Mouse (Mus musculus): ENCODE data around the gene Nsmce4a.
"Not testable (repeated sequence)": the region's sequence is repeated elsewhere in the genome, so short reads cannot be mapped to it uniquely, and the experiment has no call there.

Gene Nsmce4a

DNA sequence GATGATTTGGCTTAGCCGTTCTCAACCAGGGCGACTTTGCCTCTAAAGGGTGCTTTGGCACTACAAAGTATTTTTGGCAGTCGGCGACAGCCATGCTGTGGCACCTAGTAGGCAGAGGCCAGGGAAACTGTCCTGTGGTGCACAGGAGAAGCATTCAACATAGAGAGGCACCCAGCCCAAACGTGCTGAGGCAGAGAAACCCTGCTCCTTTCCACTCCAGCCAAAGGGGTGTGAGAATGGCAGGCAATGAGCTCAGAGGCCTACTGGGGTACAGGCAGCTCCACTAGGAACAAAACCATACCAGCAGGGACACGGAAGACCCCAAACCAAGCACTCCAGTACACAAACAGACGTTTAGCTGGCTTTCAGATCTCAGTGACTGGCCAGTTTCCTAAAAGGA lies 32.7 kb downstream of the Nsmce4a start:
- DNase-seq (ENCODE audit: extremely low read depth, low read depth, low spot score), result no peak

- DNase-seq (ENCODE audit: extremely low read depth, low read depth, low spot score), result no peak
These were observed 35.9 kb downstream of the Nsmce4a start for GRCm38 (mm10) chr7:130537068-130537467.

DNA sequence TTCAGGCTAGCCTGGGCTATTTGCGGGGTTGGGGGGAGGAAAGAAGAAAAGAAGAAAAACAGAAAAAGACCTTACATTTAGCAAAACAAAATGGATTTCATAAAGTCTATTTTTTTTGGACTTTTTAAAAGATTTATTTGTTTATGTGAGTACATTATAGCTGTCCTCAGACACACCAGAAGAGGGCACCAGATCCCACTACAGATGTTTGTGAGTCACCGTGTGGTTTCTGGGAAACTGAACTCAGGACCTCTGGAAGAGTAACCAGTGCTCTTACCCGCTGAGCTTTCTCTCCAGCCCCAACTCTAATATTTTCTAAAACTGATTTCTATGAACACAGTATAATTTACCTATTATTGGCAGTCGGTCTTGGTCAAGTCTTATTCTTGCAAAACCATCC lies 37.7 kb downstream of the Nsmce4a start:
- no peak for DNase-seq (ENCODE audit: extremely low read depth, low read depth, low spot score)

DNA sequence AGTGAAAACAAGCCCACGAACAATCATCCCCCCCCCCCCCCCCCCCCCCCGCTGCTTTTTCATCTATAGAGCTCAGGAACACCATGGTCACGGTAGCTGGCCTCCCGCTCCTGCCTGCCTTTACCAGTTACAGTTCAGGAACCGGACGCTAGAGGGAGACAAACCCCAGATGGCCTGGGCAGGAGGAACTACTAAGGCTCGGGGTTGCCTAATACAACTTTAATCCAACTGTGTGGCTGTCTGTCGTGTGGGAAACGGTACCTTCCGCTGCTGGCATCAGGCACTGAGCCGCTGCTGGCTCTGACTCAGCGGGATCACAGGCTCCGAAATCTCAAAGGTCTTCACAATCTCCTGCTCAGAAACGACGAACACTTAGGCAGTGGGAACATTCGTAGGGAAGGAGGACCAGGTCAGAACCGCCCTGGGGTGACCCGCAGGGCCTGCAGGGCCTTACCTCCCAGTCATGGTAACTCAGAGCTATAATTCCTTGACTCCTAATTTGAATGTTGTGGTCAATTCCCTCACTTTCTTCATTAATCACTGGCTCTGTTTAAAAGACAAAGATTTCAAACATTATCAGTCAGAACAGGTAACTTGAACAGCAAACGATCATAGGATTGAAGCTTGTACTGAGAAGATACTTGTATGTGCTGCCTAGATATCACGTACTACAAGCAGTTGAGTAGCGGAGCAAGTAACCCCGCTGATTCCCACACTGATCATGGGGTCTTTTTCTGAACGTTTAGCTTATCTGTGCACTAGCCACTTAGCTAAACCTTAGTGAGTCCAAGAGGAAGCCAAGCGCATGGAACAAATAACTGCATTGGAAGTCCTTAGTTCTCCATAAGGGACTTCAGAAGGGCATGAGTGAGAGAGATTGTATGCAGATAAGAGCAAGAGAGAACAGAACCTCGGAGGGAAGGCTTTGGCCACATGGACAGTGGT lies 39.3 kb downstream of the Nsmce4a start:
- DNase-seq (ENCODE audit: extremely low read depth, low read depth, low spot score), result peak; percentile 50

GRCm38 (mm10) chr7:130531138-130531537 lies 41.8 kb downstream of the Nsmce4a start:
- DNase-seq (ENCODE audit: extremely low read depth, low read depth, low spot score), result not testable (repeated sequence)

GRCm38 (mm10) chr7:130527306-130527705 lies 45.6 kb downstream of the Nsmce4a start:
- no peak for DNase-seq (ENCODE audit: extremely low read depth, low read depth, low spot score)

- DNase-seq (ENCODE audit: extremely low read depth, low read depth, low spot score), result no peak
These were observed 49.5 kb downstream of the Nsmce4a start for GRCm38 (mm10) chr7:130523451-130523850.

GRCm38 (mm10) chr7:130520812-130521422 lies 52.0 kb downstream of the Nsmce4a start:
- no peak for DNase-seq (ENCODE audit: extremely low read depth, low read depth, low spot score)

- no peak for DNase-seq (ENCODE audit: extremely low read depth, low read depth, low spot score)
These were observed 52.9 kb downstream of the Nsmce4a start, which contains the start of gene Ate1 for GRCm38 (mm10) chr7:130520049-130520425. Ate1 (minus strand) TSS chr7:130520369.

DNA sequence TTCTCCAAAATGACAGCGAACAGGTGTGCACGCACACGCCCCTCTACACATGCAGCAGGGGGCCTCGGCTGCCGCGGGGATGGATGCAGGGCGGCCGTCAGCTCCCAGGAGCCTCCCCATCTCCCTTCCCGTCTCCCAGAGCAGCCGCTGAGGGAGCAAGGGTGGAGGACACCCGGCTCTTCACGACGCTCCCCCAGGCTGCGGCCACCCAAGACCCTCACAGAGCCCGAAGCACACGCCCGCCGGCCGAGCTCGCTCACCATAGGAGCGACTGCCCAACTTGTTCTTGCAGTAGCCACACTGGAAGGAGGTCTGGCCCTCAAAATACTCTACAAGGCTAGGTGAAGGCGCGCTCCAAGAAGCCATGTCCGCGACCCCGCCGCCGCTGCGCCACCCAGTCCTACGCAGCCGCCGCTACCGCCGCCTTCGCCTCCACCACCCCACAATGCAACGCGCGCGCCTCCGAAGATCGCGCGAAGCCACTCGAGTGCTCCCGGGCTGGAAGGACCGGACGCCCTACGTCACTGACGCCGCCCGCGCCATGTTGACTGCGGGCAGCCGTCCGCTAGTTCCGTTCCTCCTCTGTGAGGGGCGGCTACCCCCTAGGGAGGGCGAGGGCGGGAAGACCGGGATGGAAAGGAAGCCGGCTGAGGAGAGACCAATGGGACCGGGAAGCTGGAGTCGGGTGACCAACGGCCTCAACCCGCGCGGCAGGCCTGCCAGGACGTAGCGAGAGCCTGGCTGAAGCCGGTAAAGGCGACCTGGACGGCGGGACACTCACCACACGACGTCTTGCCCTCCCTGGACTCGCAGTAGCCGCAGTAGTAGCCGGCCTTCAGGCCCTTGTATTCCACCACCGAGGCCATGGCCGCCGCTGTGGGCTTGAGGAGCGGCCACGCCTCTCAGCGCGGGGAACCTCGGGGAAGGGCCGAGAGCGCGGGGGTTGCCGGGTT lies 53.5 kb downstream of the Nsmce4a start:
- peak; percentile 28 for DNase-seq (ENCODE audit: extremely low read depth, low read depth, low spot score)

GRCm38 (mm10) chr7:130518213-130519095 lies 54.5 kb downstream of the Nsmce4a start:
- no peak for DNase-seq (ENCODE audit: extremely low read depth, low read depth, low spot score)

DNA sequence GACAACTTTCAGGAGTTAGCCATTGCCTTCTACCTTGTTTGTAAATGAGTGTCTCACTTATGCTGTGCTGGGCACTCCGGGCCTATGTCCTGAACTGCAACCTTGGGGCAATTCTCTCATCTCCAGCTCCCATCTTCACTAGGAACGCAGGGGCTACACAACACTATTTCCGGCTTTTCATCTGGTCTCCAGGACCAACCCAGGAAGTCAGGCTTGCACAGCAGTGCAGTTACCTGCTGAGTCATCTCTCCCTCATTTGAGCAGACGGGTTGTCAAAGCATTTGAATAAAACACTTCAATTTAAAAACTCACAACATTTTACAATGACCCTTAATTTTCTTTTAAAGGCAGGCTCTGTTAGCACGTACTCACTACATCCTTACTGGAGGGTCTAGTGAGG lies 62.7 kb downstream of the Nsmce4a start:
- DNase-seq (ENCODE audit: extremely low read depth, low read depth, low spot score), result no peak

DNA sequence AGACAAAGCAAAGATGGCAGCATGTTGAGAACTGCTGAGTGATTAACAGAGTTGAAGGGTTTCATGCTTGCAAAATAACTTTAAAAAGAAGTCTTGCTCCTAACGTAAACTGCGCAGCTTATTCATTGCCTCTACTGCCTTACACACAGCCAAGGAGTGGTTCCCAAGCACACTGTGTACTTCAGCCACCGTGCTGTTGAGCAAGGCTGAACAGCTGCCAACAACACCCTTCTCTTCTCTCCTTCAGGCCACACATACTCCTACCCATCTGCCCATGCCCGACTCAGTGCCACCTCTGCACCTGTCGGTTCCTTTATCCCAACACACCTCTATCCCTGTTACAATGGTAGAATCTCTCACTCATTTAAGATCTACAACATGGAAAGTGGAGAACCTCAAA lies 69.9 kb downstream of the Nsmce4a start:
- peak; percentile 92 for DNase-seq (ENCODE audit: extremely low read depth, low read depth, low spot score)

DNA sequence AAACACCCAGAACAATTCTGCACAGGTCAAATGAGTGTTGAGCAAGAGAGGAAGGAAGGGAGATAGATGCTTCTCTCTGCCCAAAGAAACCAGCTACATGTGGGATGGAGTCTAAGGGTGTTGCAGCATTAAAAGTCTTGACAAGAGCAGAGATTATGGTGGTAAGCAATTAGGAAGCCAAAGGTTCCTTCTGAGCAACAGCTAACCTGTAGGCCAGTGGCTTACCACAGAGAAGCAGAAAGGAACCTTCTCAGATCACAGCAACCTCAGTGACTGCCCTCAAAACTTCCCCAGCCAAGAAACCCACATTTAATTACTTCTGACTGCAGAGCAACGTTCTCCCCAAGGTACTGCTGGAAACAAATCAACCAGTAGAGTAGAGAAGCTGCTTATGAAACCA lies 71.4 kb downstream of the Nsmce4a start:
- DNase-seq (ENCODE audit: extremely low read depth, low read depth, low spot score), result no peak

DNA sequence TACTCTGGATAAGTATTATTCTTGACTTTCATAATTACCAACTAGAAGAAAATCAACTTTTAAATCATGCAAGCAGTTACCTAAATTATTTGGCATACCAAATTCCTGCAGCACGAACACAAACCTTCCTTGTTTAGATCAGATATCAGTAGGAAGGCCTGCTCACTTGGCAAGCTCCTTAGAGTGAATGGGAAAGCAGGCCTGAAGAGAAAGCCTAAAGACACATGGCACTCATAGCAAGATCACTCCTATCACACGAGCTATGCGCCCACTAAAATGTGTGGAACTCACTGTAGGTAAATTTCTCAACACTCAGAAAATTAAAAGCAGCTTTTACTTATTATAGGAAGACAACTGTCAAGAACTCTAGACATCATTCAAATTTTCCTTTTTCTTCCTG lies 79.6 kb downstream of the Nsmce4a start:
- no peak for DNase-seq (ENCODE audit: extremely low read depth, low read depth, low spot score)

DNA sequence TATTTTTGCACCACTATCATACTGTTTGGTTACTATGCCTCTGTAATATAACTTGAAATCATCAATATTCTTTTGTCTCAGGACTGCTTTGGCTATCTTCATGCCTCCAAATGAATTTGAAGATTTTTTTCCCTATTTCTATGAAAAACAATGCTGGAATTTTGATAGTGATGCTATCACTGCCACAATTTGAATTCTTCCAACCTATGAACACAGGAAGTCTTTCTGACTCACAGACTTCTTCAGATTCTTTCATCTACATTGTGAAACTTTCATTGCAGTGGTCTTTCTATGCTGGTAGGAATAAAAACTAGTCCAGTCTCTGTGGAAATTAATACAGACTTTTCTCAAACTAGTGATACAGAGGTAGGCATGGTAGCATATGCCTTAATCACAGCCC lies 80.9 kb downstream of the Nsmce4a start:
- no peak for DNase-seq (ENCODE audit: extremely low read depth, low read depth, low spot score)
